Mouse (Mus musculus): ENCODE measurements around the gene Synm.

- TF ChIP-seq HCFC1 (IDR thresholded peaks at IDR 0.05; ENCODE audit: borderline replicate concordance, insufficient read depth, low read length) = no peak
- no peak for TF ChIP-seq CHD2 (IDR thresholded peaks at IDR 0.05; ENCODE audit: low read depth, low read length)
- TF ChIP-seq ZC3H11A (IDR thresholded peaks at IDR 0.05; ENCODE audit: borderline replicate concordance, low read depth, low read length) = no peak
- TF ChIP-seq ZNF384 (IDR thresholded peaks at IDR 0.05; ENCODE audit: low read depth, low read length) = no peak
- TF ChIP-seq MAFK (IDR thresholded peaks at IDR 0.05; ENCODE audit: insufficient read depth, low read depth, low read length) = no peak
These were observed 41.5 kb upstream of the Synm start for GRCm38 (mm10) chr7:67801022-67801421.
